7 mouse cellular contexts compared by ENCODE assay signal in genomic region chr9:44690641-44691040, GRCm38 (mm10). TPM values are rescaled to one million over a fixed set of nuclear protein-coding genes. Genes with fewer than 3 reads are reported as not detected.
DNase-seq lines count a peak whose midpoint lies in the region; ATAC-seq lines count a peak whose summit lies in the region.

No protein-coding gene starts in this region.

- peaks cover 5% of the 10 kb centered on the region; the same call in 1 of the 2 replicates for H3K4me1 ChIP-seq in embryonic facial prominence, embryonic 13.5 days
- peaks cover 4% of the 10 kb centered on the region; the same call in 1 of the 2 replicates for H3K4me1 ChIP-seq in stomach, embryonic 16.5 days (ENCODE audit: control insufficient read depth, insufficient read depth, low read length)

- no peaks in the 10 kb centered on the region for H3K27me3 ChIP-seq in embryonic facial prominence, embryonic 13.5 days
- H3K27me3 ChIP-seq in stomach, embryonic 16.5 days (ENCODE audit: control insufficient read depth, insufficient read depth, low read length) = no peaks in the 10 kb centered on the region

- H3K9ac ChIP-seq in embryonic facial prominence, embryonic 13.5 days = no peak overlapping the region
- no peak overlapping the region for H3K9ac ChIP-seq in stomach, embryonic 16.5 days (ENCODE audit: low read length)

- no peak overlapping the region for H3K4me3 ChIP-seq in embryonic facial prominence, embryonic 13.5 days
- H3K4me3 ChIP-seq in stomach, embryonic 16.5 days (replicated peaks; ENCODE audit: low read length) = no peak overlapping the region

- 0 out of 2 replicates have a peak overlapping the region, but pooled peaks have one; percentile 2 for H3K27ac ChIP-seq in embryonic facial prominence, embryonic 13.5 days
- H3K27ac ChIP-seq in stomach, embryonic 16.5 days (ENCODE audit: low read length) = no peak overlapping the region

- ATAC-seq in embryonic facial prominence, embryonic 13.5 days (ENCODE audit: insufficient number of reproducible peaks, insufficient read depth, low FRiP score, low TSS enrichment, low read depth) = no peak
- ATAC-seq in stomach, embryonic 16.5 days (ENCODE audit: insufficient read depth, low FRiP score) = peak; percentile 53; the same call in 1 of the 2 replicates

- WGBS in embryonic facial prominence, embryonic 13.5 days = 57% methylated on average over 7 of the region's 7 CpGs
- WGBS in stomach, embryonic 16.5 days = 31% methylated on average over 7 of the region's 7 CpGs

- no peak overlapping the region for H3K4me2 ChIP-seq in embryonic facial prominence, embryonic 13.5 days
- H3K4me2 ChIP-seq in stomach, embryonic 16.5 days (ENCODE audit: low read depth, low read length) = no peak overlapping the region

- H3K9me3 ChIP-seq in embryonic facial prominence, embryonic 13.5 days = no peaks in the 10 kb centered on the region
- H3K9me3 ChIP-seq in stomach, embryonic 16.5 days (replicated peaks; ENCODE audit: control insufficient read depth, low read length) = no peaks in the 10 kb centered on the region

- peak; percentile 50 for DNase-seq in kidney, postnatal 10 days
- no peak for DNase-seq in kidney, adult 8-10 months
- peak; percentile 36 for DNase-seq in MN1 (ENCODE audit: low spot score)
- DNase-seq in testis, postnatal 14 days (ENCODE audit: low spot score) = no peak
- no peak for DNase-seq in layer of hippocampus, adult 9-11 months

- peaks cover 90% of the 10 kb centered on the region for H3K36me3 ChIP-seq in embryonic facial prominence, embryonic 13.5 days
- H3K36me3 ChIP-seq in stomach, embryonic 16.5 days (ENCODE audit: control insufficient read depth, insufficient read depth, low read length) = peaks cover 4% of the 10 kb centered on the region; the same call in 1 of the 2 replicates

RNA-seq across cellular contexts. Expression of gene Treh, which starts 17.6 kb away (rescaled TPM):
- 0.73 TPM in 1 of 2 replicates, not detected in the other for polyA plus RNA-seq in embryonic facial prominence, embryonic 13.5 days (2015; fragmentation: Nextera tagmentation; extraction: Ambion mirVana)
- polyA plus RNA-seq in stomach, embryonic 16.5 days (2015; fragmentation: Nextera tagmentation; extraction: Ambion mirVana) = not detected in 2 replicates

RNA-seq across cellular contexts. Expression of gene Phldb1, which starts 44.4 kb away (rescaled TPM):
- polyA plus RNA-seq in embryonic facial prominence, embryonic 13.5 days (2015; fragmentation: Nextera tagmentation; extraction: Ambion mirVana) = 37.9 and 38.0 TPM in 2 replicates
- polyA plus RNA-seq in stomach, embryonic 16.5 days (2015; fragmentation: Nextera tagmentation; extraction: Ambion mirVana) = 22.4 and 24.5 TPM in 2 replicates

Comparison
In these comparisons a context has a peak if more than half of its experiments do, and no peak if none do; other contexts are left out.
1. DNase-seq: peak in kidney, postnatal 10 days (single experiment) and MN1 (single experiment); none in kidney, adult 8-10 months (0 of 2), testis, postnatal 14 days (single experiment) and layer of hippocampus, adult 9-11 months (single experiment).